Mouse (Mus musculus) lung, postnatal 0 days (tissue): Measurements from ENCODE around the gene Crip2. TPM values are rescaled to one million over a fixed set of nuclear protein-coding genes. Genes with fewer than 3 reads are reported as not detected.
A peak's percentile ranks its signal among the peaks of the same experiment; 100 is the strongest.

ENCODE experiments used
- ATAC-seq: fragments of 200-750 bp; cut with Nextera tagmentation; 2 replicates; pipeline ENCODE4 v1.8.0; 2017; ENCODE audit warnings: moderate library complexity
- DNase-seq: peaks from one replicate; pipeline ENCODE4 v3.0.0-alpha.2; 2016; ENCODE audit warnings: low spot score
- H3K27ac ChIP-seq: fragments of 300-500 bp; sonication (generic); 2 replicates; pipeline ENCODE4 v1.5.1; 2014; ENCODE audit warnings: antibody characterized with exemption, mild to moderate bottlenecking, low read length, mixed read lengths
- H3K27me3 ChIP-seq: fragments of 300-500 bp; sonication (generic); replicated peaks from 2 replicates; pipeline ENCODE4 v1.6.1; 2014; ENCODE audit warnings: low read length, mixed read lengths; ENCODE audit not compliant: insufficient read depth
- H3K36me3 ChIP-seq: fragments of 300-500 bp; sonication (generic); 2 replicates; pipeline ENCODE4 v1.6.1; 2014; ENCODE audit warnings: low read length, mixed read lengths; ENCODE audit not compliant: insufficient read depth
- H3K4me1 ChIP-seq: fragments of 300-500 bp; sonication (generic); 2 replicates; pipeline ENCODE4 v1.6.1; 2014; ENCODE audit warnings: antibody characterized with exemption, low read depth, low read length, mixed read lengths; ENCODE audit not compliant: insufficient read depth
- H3K4me2 ChIP-seq: fragments of 300-500 bp; sonication (generic); replicated peaks from 2 replicates; pipeline ENCODE4 v1.6.1; 2014; ENCODE audit warnings: low read depth, mild to moderate bottlenecking, low read length, moderate library complexity, mixed read lengths
- H3K4me3 ChIP-seq: fragments of 300-500 bp; sonication (generic); 2 replicates; pipeline ENCODE4 v1.5.1; 2014; ENCODE audit warnings: low read depth, low read length
- H3K9ac ChIP-seq: fragments of 300-500 bp; sonication (generic); replicated peaks from 2 replicates; pipeline ENCODE4 v1.6.1; 2014; ENCODE audit warnings: low read depth, mild to moderate bottlenecking
- H3K9me3 ChIP-seq: fragments of 300-500 bp; sonication (generic); 2 replicates; pipeline ENCODE4 v1.6.1; 2016; ENCODE audit warnings: low read length, mixed read lengths
- CTCF ChIP-seq: IDR thresholded peaks from 2 replicates; pipeline ENCODE4 v1.5.1; 2016; ENCODE audit warnings: antibody characterized with exemption, mild to moderate bottlenecking
- EP300 ChIP-seq: IDR thresholded peaks from 2 replicates; pipeline ENCODE4 v1.6.1; 2016; ENCODE audit warnings: antibody characterized with exemption, mild to moderate bottlenecking, control low read depth
- whole genome bisulfite sequencing: fragments of 180-500 bp; shearing (Covaris S2); extraction: QIAGEN DNeasy Blood & Tissue Kit; methylation state at CpG from one replicate; pipeline ENCODE4 v1.1.7; 2014; 5-methylcytosine and 5-hydroxymethylcytosine counted together
- polyA plus RNA-seq: library from polyadenylated mRNA; unstranded; fragments of >200 nt; fragmentation: Nextera tagmentation; extraction: Ambion mirVana; gene quantifications from 2 replicates; pipeline ENCODE4 v1.2.1, GENCODE M21; 2015

Crip2 gene
- polyA plus RNA-seq, 1 experiment from 2014 or later, result 1,498 TPM

DNA sequence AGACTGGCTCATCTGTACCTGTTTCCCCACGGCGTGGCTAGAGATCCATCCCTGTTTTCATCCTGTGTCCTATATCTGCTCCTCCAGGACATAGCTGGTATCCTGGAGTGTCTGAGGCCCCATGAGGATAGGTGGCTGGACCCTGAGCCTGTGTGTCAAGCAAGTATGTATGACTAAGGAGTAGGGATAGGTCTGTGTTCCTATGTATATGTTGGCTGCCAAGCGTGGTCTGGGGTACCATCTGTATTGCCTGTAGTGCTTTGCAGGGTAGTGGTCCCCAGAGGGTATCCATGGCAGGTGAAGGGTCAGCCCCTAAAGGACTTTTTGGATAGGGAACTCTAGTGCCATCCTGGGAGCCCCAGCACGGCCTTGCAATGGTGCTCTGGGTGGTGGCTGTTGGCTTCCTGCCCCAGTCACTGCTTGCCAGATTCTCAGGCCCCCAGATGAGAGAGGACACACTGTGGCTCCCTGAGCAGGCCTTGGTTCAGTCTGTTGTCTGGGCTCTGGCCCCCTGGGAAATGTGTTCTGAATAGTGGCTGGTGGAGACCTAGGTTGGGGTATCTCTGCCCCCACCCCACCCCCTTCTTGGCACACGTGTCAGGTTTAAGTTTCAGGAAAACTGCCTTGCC lies 39.5 kb upstream of the Crip2 start:
- Histone ChIP-seq H3K27ac (no peak overlapping the region), H3K4me1 (no peaks in the 10 kb centered on the region; the same call in 1 of the 2 replicates), H3K9ac (no peak overlapping the region), H3K4me3 (no peak overlapping the region), H3K9me3 (no peaks in the 10 kb centered on the region), H3K4me2 (no peak overlapping the region), H3K27me3 (no peaks in the 10 kb centered on the region), H3K36me3 (no peaks in the 10 kb centered on the region)
- no peak for ATAC-seq
- 68% methylated on average over 5 of the region's 5 CpGs for WGBS
- no peak for DNase-seq
- TF ChIP-seq CTCF, result no peak
- TF ChIP-seq EP300, result no peak

DNA sequence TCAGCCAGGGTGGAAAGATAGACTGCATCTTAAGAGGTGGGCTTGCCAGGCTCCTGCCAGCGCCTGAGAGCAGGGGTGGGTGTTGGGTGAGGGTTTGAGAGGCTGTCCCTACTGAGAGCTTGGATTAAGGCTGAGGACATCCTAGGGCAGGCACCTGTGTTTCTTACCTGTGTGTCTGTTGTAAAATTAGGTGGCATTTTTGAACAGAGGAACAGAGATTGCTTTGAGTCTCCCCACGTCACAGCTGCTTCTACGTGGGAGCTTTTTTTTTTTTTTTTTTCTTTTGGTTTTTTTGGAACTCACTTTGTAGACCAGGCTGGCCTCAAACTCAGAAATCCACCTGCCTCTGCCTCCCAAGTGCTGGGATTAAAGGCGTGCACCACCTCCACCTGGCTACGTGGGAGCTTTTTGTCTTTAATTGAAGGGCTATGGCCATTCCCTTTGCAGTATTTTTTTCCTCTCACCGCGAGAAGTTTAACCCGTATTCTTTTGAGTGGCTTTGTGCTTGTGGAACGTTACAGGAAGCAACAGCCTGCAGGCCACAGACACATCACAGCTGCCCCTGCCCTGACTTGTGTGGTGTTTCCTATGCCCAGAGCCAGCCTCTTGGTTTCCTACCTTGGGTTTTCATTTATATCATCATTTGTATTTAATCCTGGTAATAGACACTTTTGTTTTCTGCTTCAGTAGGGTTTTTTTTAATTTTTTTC lies 38.6 kb upstream of the Crip2 start:
- no peak for ATAC-seq
- Histone ChIP-seq H3K36me3 (no peaks in the 10 kb centered on the region), H3K4me1 (no peaks in the 10 kb centered on the region; the same call in 1 of the 2 replicates), H3K9me3 (no peaks in the 10 kb centered on the region), H3K4me3 (no peak overlapping the region), H3K4me2 (no peak overlapping the region), H3K9ac (no peak overlapping the region), H3K27ac (no peak overlapping the region), H3K27me3 (no peaks in the 10 kb centered on the region)
- TF ChIP-seq EP300, result no peak
- DNase-seq, result no peak
- 64% methylated on average over 9 of the region's 9 CpGs for WGBS

DNA sequence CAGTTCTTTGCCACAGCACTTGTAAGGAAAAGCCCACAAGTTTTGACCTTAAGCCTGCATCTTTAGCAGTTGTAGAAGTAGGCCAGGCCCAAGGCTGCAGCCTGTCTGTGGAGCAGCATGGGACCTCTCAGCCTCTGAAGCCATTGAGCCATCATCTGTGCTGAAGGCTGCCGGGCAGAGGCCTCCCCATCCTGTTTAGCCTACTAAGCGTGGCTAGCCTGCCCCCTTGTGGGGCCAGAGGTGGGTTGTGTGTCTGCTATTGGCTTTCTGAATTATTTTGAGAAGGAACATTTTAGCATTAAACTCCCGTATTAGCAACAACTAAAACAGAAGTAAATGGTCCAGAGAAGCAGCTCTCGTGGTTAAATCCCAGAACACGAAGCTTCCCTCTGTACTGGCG lies 37.6 kb upstream of the Crip2 start:
- ATAC-seq, result peak; percentile 43
- WGBS, result 54% methylated on average over 6 of the region's 6 CpGs

DNA sequence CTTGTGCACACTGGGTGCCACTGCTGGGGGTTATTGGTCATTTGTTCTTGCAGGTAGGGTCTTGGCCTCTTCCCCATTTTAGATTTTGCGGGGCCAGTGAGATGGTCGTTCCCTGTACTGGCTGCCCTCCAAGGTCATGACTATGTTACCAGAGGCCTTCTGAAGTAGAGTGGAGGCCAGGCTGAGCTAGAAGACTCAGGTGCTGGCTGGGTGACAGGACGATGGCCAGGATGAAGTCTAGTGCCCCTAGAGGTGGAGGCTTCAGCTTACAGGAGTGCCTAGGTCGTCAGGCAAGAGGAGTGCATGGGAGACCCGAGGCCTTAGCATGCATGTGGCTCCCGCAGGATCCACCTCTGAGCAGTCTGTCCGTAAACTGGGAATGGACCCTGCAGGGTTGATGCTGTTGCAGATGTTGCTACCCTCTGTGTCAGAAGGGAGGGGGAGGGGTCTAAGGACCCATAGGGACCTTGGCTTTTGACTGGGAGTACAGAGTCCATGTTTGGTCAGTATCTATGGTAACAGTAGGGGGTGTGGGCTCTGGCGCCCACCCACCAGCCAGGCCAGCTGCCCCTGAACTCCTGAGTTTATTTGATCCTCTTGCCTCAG lies 36.1 kb upstream of the Crip2 start:
- ATAC-seq, result no peak
- Histone ChIP-seq H3K27me3 (no peaks in the 10 kb centered on the region), H3K4me1 (no peaks in the 10 kb centered on the region; the same call in none of the 2 replicates), H3K9ac (no peak overlapping the region), H3K9me3 (no peaks in the 10 kb centered on the region), H3K27ac (no peak overlapping the region), H3K4me2 (no peak overlapping the region), H3K36me3 (no peaks in the 10 kb centered on the region), H3K4me3 (no peak overlapping the region)
- peak; percentile 63 for TF ChIP-seq CTCF
- no peak for TF ChIP-seq EP300
- DNase-seq, result peak; percentile 50
- 72% methylated on average over 8 of the region's 8 CpGs for WGBS

More for the DNA sequence above, 37.6 kb upstream of the Crip2 start:
- DNase-seq, result peak; percentile 65
- Histone ChIP-seq H3K4me2 (no peak overlapping the region), H3K4me1 (no peaks in the 10 kb centered on the region; the same call in 1 of the 2 replicates), H3K27me3 (no peaks in the 10 kb centered on the region), H3K27ac (no peak overlapping the region), H3K36me3 (no peaks in the 10 kb centered on the region), H3K9me3 (no peaks in the 10 kb centered on the region), H3K9ac (no peak overlapping the region), H3K4me3 (no peak overlapping the region)
- TF ChIP-seq EP300 (no peak), CTCF (peak; percentile 77)

DNA sequence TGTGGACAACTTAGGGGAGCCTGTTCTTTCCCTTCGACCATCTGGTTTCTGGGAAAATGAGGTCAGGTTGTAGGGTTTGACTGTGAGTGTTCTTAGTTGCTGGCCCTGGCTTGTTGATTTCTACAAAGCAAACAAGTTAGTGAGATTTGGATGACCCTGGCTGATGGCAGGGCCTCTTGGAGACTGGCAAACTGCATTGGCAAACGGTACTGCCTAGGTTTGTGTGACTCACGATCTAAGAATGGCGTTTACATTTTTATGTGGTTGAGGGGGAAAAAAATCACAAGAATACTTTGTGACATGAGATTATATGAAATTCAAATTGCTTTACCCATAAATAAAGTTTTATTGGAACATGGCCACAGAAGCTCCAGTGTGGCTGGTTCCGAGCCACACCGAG lies 33.6 kb upstream of the Crip2 start:
- peak overlapping the region; percentile 32; the same call in 1 of the 2 replicates for H3K27ac ChIP-seq
- TF ChIP-seq EP300 (no peak), CTCF (no peak)
- ATAC-seq, result peak; percentile 47
- H3K4me3 ChIP-seq, result no peak overlapping the region
- H3K4me2 ChIP-seq, result no peak overlapping the region
- 49% methylated on average over 6 of the region's 6 CpGs for WGBS
- H3K9me3 ChIP-seq, result no peaks in the 10 kb centered on the region
- H3K27me3 ChIP-seq, result no peaks in the 10 kb centered on the region
- H3K36me3 ChIP-seq, result no peaks in the 10 kb centered on the region
- DNase-seq, result peak; percentile 58
- no peaks in the 10 kb centered on the region; the same call in 1 of the 2 replicates for H3K4me1 ChIP-seq
- H3K9ac ChIP-seq, result no peak overlapping the region

DNA sequence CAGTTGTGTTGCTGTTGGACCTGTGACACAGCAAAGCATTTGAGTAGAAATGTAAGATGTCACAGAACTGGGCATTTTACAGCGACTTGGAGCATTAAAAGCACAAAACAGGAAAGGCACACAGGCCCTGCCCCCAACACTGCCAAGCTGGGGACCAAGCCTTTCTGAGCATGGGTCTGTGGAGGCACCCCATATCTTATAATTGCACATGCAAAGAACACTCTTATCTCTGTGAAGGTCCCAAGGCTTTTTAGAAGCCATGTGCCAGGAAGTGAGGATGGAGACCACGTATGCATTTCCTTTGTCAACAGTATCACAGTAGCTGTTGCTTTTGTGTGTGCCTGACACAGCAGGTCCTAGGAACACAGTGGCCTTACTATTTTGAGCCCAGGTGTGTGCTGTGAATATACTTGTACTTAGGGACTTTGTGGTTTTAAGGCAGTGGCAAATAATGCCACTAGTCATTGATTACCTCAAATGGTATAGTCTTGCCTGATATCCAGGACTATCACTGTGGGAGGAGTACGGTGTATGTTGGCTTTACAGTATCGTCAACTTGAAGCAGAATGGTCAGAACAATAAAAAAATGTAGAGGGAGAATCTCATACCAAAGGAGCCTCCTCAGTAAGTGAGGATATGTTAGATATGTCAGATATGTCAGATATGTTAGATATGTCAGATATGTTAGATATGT lies 32.5 kb upstream of the Crip2 start:
- ATAC-seq, result no peak
- Histone ChIP-seq H3K9me3 (no peaks in the 10 kb centered on the region), H3K9ac (no peak overlapping the region), H3K4me2 (no peak overlapping the region), H3K4me3 (no peak overlapping the region), H3K27ac (no peak overlapping the region; the same call in 1 of the 2 replicates), H3K4me1 (no peaks in the 10 kb centered on the region; the same call in 1 of the 2 replicates), H3K36me3 (no peaks in the 10 kb centered on the region), H3K27me3 (no peaks in the 10 kb centered on the region)
- TF ChIP-seq EP300, result no peak
- no peak for TF ChIP-seq CTCF
- no peak for DNase-seq
- 65% methylated on average over 4 of the region's 4 CpGs for WGBS
